In genomic region chr7:137783954-137784353, GRCm38 (mm10) we compare ENCODE assay signal across 8 mouse cellular contexts.
DNase-seq lines count a peak whose midpoint lies in the region; ATAC-seq and TF ChIP-seq lines count a peak whose summit lies in the region.
"Had no signal": no experiment of that assay in that cellular context is flagged by ENCODE, and none has a peak within 500 bp of the region (broad histone marks: within the 10 kb centered on the region; RNA-seq: fewer than 3 reads in every experiment).

No protein-coding gene starts in this region.

- no peak overlapping the region for H3K4me2 ChIP-seq in hindbrain, embryonic 11.5 days (replicated peaks; ENCODE audit: low read depth, low read length)
- no peak overlapping the region for H3K4me2 ChIP-seq in hindbrain, embryonic 16.5 days (ENCODE audit: low read length)
- H3K4me2 ChIP-seq: liver, embryonic 15.5 days had no signal

- peak; percentile 70 for DNase-seq in hindbrain, embryonic 11.5 days (ENCODE audit: low spot score)
- peak; percentile 6 for DNase-seq in thymus, postnatal 14 days
- no peak for DNase-seq in thymus, postnatal 10 days (ENCODE audit: low spot score in 2 of 2)
- peak; percentile 48 to 76 for DNase-seq in kidney, postnatal 25 days

- no peak overlapping the region for H3K4me3 ChIP-seq in hindbrain, embryonic 11.5 days (ENCODE audit: low read depth, low read length)
- no peak overlapping the region for H3K4me3 ChIP-seq in hindbrain, embryonic 16.5 days (ENCODE audit: low read length)
- H3K4me3 ChIP-seq in cortical plate, adult 2 months (ENCODE audit: insufficient read depth, low read length), result no peak overlapping the region
- H3K4me3 ChIP-seq in small intestine, adult 2 months (ENCODE audit: low read depth, low read length), result no peak overlapping the region
- H3K4me3 ChIP-seq: liver, embryonic 15.5 days had no signal

- no peak for ATAC-seq in hindbrain, embryonic 11.5 days (ENCODE audit: low FRiP score)
- ATAC-seq in hindbrain, embryonic 16.5 days, result no peak

- no peaks in the 10 kb centered on the region for H3K36me3 ChIP-seq in hindbrain, embryonic 11.5 days (ENCODE audit: control insufficient read depth, insufficient read depth, low read length)
- no peaks in the 10 kb centered on the region for H3K36me3 ChIP-seq in hindbrain, embryonic 16.5 days (ENCODE audit: control insufficient read depth, insufficient read depth, low read length)
- no peaks in the 10 kb centered on the region for H3K36me3 ChIP-seq in small intestine, adult 2 months (ENCODE audit: control insufficient read depth, insufficient read depth, low read length)
- H3K36me3 ChIP-seq: liver, embryonic 15.5 days had no signal

- H3K27ac ChIP-seq in hindbrain, embryonic 11.5 days (ENCODE audit: low read depth, low read length), result no peak overlapping the region
- H3K27ac ChIP-seq in hindbrain, embryonic 16.5 days (ENCODE audit: low read depth, low read length), result no peak overlapping the region
- H3K27ac ChIP-seq in cortical plate, adult 2 months (ENCODE audit: insufficient read depth, low read length), result no peak overlapping the region
- H3K27ac ChIP-seq in small intestine, adult 2 months (ENCODE audit: insufficient read depth, low read depth, low read length), result no peak overlapping the region
- H3K27ac ChIP-seq: liver, embryonic 15.5 days had no signal

- no peak for TF ChIP-seq POLR2A in cortical plate, adult 2 months (IDR thresholded peaks at IDR 0.05; ENCODE audit: extremely low read depth, insufficient read depth, low read length)
- no peak for TF ChIP-seq POLR2A in small intestine, adult 2 months (IDR thresholded peaks at IDR 0.05; ENCODE audit: low read depth, low read length)

- H3K9ac ChIP-seq in hindbrain, embryonic 11.5 days (ENCODE audit: low read depth, low read length), result no peak overlapping the region
- H3K9ac ChIP-seq in hindbrain, embryonic 16.5 days (ENCODE audit: low read depth, low read length), result no peak overlapping the region
- H3K9ac ChIP-seq: liver, embryonic 15.5 days had no signal

- H3K27me3 ChIP-seq in hindbrain, embryonic 11.5 days (ENCODE audit: control insufficient read depth, insufficient read depth, low read length), result no peaks in the 10 kb centered on the region
- no peaks in the 10 kb centered on the region for H3K27me3 ChIP-seq in hindbrain, embryonic 16.5 days (replicated peaks; ENCODE audit: control insufficient read depth, insufficient read depth, low read length)
- H3K27me3 ChIP-seq in small intestine, adult 2 months (ENCODE audit: control insufficient read depth, insufficient read depth, low read length), result no peaks in the 10 kb centered on the region
- H3K27me3 ChIP-seq: liver, embryonic 15.5 days had no signal

- H3K9me3 ChIP-seq in hindbrain, embryonic 11.5 days (ENCODE audit: control insufficient read depth, low read length), result no peaks in the 10 kb centered on the region
- no peaks in the 10 kb centered on the region; the same call in 1 of the 2 replicates for H3K9me3 ChIP-seq in hindbrain, embryonic 16.5 days (ENCODE audit: control insufficient read depth, low read length)
- H3K9me3 ChIP-seq: liver, embryonic 15.5 days had no signal

- TF ChIP-seq CTCF in cortical plate, adult 2 months (IDR thresholded peaks at IDR 0.05; ENCODE audit: extremely low read depth, insufficient read depth, low read length), result peak; percentile 68
- peak; percentile 27; the same call in 1 of the 2 replicates for TF ChIP-seq CTCF in small intestine, adult 2 months (IDR thresholded peaks at IDR 0.05; ENCODE audit: extremely low read depth, insufficient read length, insufficient replicate concordance, low read depth, low read length)

- no peaks in the 10 kb centered on the region for H3K4me1 ChIP-seq in hindbrain, embryonic 11.5 days (replicated peaks; ENCODE audit: control insufficient read depth, insufficient read depth, low read length)
- no peaks in the 10 kb centered on the region for H3K4me1 ChIP-seq in hindbrain, embryonic 16.5 days (ENCODE audit: control insufficient read depth, insufficient read depth, low read depth, low read length)
- no peaks in the 10 kb centered on the region for H3K4me1 ChIP-seq in cortical plate, adult 2 months (ENCODE audit: control insufficient read depth, insufficient read depth, low read length)
- H3K4me1 ChIP-seq in small intestine, adult 2 months (ENCODE audit: control insufficient read depth, insufficient read depth, insufficient read length, low read length), result no peaks in the 10 kb centered on the region
- H3K4me1 ChIP-seq: liver, embryonic 15.5 days had no signal

Comparison
In these comparisons a context has a peak if more than half of its experiments do, and no peak if none do; other contexts are left out.
1. DNase-seq: peak in hindbrain, embryonic 11.5 days (single experiment), thymus, postnatal 14 days (single experiment) and kidney, postnatal 25 days (2 of 2); none in thymus, postnatal 10 days (0 of 2).